Mouse (Mus musculus): ENCODE measurements around the gene Slc4a1. TPM values are rescaled to one million over a fixed set of nuclear protein-coding genes. Genes with fewer than 3 reads are reported as not detected.

Gene Slc4a1
- polyA plus RNA-seq, 1 experiment from 2014 or later, result 6.9 TPM

DNA sequence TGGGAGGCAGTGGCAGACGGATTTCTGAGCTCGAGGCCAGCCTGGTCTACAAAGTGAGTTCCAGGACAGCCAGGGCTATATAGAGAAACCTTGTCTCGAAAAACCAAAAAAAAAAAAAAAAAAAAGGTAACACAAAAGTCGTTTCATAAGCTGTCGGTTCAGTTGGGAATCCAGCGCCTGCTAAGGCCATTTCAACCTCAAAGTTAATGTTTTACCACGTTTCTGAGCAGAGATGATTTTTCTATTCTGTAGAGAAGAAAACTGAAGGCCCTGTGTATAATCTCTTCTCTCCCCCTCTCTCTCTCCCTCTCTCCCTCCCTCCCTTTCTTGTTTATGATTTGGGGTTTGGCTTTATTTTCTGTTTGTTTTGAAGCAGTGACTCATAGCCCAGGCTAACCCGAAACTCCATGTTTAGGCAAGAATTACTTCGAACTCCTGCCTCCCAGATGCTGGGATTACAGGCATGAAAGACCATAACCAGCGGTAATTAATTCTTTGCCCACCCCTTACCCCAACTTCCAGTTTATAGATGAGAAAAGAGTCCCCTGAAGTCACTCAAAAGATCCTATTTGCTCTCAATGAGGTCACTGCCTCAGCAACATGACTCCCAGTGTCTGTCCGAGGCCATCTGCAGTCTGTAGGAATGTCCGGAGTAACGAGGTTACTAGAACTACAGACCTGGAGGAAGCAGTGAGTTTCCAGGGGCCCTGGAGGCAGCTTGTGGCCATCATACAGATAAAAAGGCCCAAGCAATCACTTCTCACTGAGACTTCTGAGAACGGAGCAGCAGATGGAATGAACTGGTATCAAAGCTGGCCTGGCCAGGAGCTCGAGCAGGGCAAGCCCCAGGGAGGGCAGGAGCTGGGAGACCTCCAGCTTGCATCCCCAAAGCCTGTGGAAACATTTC lies 43.1 kb upstream of the Slc4a1 start:
- H3K36me3 ChIP-seq (ENCODE audit: insufficient read depth), result peaks cover 7% of the 10 kb centered on the region
- no peaks in the 10 kb centered on the region for H3K27me3 ChIP-seq (ENCODE audit: insufficient read depth, low read length)
- H3K4me2 ChIP-seq, result peak overlapping the region; percentile 96
- H3K4me3 ChIP-seq (ENCODE audit: low read depth, low read length), result peak overlapping the region; percentile 80
- peak overlapping the region; percentile 71 for H3K27ac ChIP-seq (ENCODE audit: low read depth)
- peaks cover 7% of the 10 kb centered on the region; the same call in 1 of the 2 replicates for H3K4me1 ChIP-seq (ENCODE audit: insufficient read depth)
- 28% methylated on average over 15 of the region's 15 CpGs for WGBS
- H3K9ac ChIP-seq, result peak overlapping the region; percentile 38
- H3K9me3 ChIP-seq (ENCODE audit: low read depth, low read length), result no peaks in the 10 kb centered on the region
- DNase-seq, result no peak
- no peak for TF ChIP-seq CTCF (IDR thresholded peaks at IDR 0.05; ENCODE audit: low read depth)
- no peak for ATAC-seq (ENCODE audit: insufficient read depth)

DNA sequence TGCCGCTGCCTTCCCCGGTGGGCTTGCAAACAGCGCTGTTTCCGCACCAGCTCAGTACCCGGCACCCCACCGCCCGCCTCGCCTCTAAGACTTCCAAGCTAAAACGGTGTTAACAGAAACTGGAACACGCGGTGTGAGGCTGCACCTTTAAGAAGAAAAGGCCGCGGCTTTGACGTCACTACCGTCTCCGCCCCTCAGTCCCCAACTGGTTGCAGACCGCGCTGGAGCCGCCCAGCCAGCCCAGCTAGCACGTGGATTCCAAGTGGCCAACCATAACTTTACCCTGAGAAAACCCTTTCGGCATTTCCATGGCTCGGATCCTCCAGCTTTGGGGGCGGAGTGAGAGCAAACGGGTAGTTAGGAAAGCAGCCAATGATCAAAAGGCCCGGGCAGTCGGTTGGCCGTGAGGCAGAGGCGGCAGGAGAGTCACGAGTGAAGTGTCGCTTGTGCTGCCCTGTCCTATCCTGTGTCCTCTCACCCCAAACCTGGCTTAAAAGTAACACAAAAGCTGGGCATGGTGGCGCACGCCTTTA lies 42.4 kb upstream of the Slc4a1 start:
- TF ChIP-seq CTCF (IDR thresholded peaks at IDR 0.05; ENCODE audit: low read depth), result no peak
- DNase-seq, result peak; percentile 100
- peak; percentile 91 for ATAC-seq (ENCODE audit: insufficient read depth)
- under 1% methylated on average over 32 of the region's 32 CpGs for WGBS
- peaks cover 15% of the 10 kb centered on the region for H3K36me3 ChIP-seq (ENCODE audit: insufficient read depth)
- H3K27ac ChIP-seq (ENCODE audit: low read depth), result peak overlapping the region; percentile 95
- no peaks in the 10 kb centered on the region for H3K27me3 ChIP-seq (ENCODE audit: insufficient read depth, low read length)
- peaks cover 7% of the 10 kb centered on the region; the same call in 1 of the 2 replicates for H3K4me1 ChIP-seq (ENCODE audit: insufficient read depth)
- H3K4me3 ChIP-seq (ENCODE audit: low read depth, low read length), result peak overlapping the region; percentile 80
- H3K9me3 ChIP-seq (ENCODE audit: low read depth, low read length), result no peaks in the 10 kb centered on the region
- H3K4me2 ChIP-seq, result peak overlapping the region; percentile 96
- H3K9ac ChIP-seq, result peak overlapping the region; percentile 85

DNA sequence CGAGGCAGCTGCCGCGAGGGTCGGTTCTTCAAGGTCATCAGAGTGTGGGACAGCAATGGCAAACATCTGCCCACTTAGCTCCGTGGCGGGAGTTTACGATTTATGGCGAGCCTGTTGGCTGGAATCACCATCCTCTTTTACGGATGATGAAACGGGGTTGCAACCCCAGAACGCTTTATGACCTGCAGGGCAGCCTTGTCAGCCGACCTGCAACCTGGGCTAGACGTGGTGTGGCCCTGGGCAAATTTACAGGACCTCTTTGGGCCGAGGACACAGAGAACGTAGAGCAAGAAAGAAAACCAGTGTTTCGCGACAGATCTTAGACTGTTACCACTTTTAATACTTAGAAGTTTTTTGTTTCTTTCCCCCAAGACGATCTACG lies 41.8 kb upstream of the Slc4a1 start, which contains the start of gene Slc25a39:
Gene Slc25a39 (minus strand): TSS at position 113 of the 382 bp plus-strand sequence.
- H3K4me3 ChIP-seq (ENCODE audit: low read depth, low read length), result peak within 1 kb of the TSS; percentile 80
- H3K36me3 ChIP-seq (ENCODE audit: insufficient read depth), result peaks cover 21% of the 10 kb centered on the region
- TF ChIP-seq CTCF (IDR thresholded peaks at IDR 0.05; ENCODE audit: low read depth), result no peak
- peak within 1 kb of the TSS; percentile 85 for H3K9ac ChIP-seq
- H3K9me3 ChIP-seq (ENCODE audit: low read depth, low read length), result no peaks in the 10 kb centered on the region
- no peak for ATAC-seq (ENCODE audit: insufficient read depth)
- H3K4me1 ChIP-seq (ENCODE audit: insufficient read depth), result peaks cover 7% of the 10 kb centered on the region; the same call in 1 of the 2 replicates
- peak within 1 kb of the TSS; percentile 96 for H3K4me2 ChIP-seq
- no peaks in the 10 kb centered on the region for H3K27me3 ChIP-seq (ENCODE audit: insufficient read depth, low read length)
- under 1% methylated on average over 19 of the region's 19 CpGs for WGBS
- H3K27ac ChIP-seq (ENCODE audit: low read depth), result peak within 1 kb of the TSS; percentile 95
- DNase-seq, result no peak

DNA sequence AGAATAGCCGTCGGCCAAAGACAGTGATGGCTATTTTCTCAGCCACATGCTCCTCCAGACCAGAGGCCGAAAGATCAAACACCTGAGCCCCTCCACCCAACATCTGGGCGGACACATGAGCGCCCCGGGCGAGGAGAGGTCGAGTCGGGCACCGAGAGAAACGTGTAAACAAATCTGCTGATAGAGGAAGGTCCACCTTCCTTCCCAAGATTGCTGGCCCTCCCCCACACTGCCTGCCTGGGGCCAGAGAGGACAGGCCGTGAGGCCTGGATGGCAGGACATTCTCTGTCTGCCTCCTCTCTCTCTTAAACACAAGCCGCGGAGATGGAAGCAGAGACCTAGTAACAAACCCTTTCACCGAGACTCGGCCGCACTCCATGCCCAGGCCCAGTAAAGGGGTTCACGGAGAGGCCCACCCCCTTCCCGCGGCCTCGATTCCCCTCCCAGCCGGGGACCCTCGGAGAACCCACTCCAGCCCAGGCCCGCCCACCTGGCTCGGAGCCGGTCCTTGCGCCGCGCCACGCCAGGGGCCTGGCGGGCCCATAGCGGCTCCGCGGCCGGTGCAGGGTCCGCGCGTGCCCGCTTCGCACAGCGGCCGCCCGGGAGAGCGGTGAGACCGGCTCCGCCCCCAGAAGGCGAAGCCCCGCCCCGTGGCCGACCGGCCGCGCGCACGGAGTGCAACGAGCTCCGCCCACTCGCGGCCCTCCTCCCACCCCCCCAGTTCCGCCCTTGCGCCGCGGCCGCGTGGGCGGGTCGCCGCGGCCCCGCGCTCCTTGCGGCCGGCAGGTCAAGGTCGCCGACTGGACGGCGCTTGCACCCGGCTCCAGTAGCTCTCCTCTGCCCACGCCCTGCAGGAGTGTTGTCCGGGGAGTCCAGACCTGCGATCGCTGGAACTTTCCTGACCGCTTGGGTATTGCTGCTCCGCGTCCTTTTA lies 41.2 kb upstream of the Slc4a1 start:
- Histone ChIP-seq H3K9ac (peak overlapping the region; percentile 85), H3K4me1 (ENCODE audit: insufficient read depth) (peaks cover 7% of the 10 kb centered on the region; the same call in 1 of the 2 replicates), H3K4me3 (ENCODE audit: low read depth, low read length) (peak overlapping the region; percentile 80), H3K27ac (ENCODE audit: low read depth) (peak overlapping the region; percentile 95), H3K27me3 (ENCODE audit: insufficient read depth, low read length) (no peaks in the 10 kb centered on the region), H3K9me3 (ENCODE audit: low read depth, low read length) (no peaks in the 10 kb centered on the region), H3K4me2 (peak overlapping the region; percentile 96), H3K36me3 (ENCODE audit: insufficient read depth) (peaks cover 27% of the 10 kb centered on the region)
- under 1% methylated on average over 83 of the region's 85 CpGs for WGBS
- no peak for TF ChIP-seq CTCF (IDR thresholded peaks at IDR 0.05; ENCODE audit: low read depth)
- peak; percentile 68 for ATAC-seq (ENCODE audit: insufficient read depth)
- peak; percentile 97 for DNase-seq

DNA sequence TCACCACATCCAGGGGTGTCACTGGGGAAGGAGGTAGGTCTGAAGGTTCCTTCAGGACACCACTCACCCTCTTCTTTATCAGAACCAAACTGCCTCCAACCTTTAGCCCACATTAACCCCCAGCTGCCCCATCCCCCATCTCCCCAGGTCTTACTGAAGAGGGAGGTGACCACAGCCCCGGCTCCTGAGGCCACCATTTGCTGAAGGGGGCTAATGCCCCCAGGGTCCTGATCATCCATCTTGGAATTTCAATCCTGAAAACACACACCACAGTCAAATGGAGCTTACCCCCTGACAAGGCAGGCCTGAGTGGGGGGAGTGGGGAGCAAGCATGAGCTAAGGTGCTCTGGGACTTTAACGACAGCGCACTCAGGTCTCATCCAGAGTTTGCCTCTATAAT lies 40.4 kb upstream of the Slc4a1 start:
- no peak for DNase-seq
- H3K36me3 ChIP-seq (ENCODE audit: insufficient read depth), result peaks cover 29% of the 10 kb centered on the region
- ATAC-seq (ENCODE audit: insufficient read depth), result no peak
- H3K27ac ChIP-seq (ENCODE audit: low read depth), result peak overlapping the region; percentile 95; the same call in 1 of the 2 replicates
- no peak for TF ChIP-seq CTCF (IDR thresholded peaks at IDR 0.05; ENCODE audit: low read depth)
- 6% methylated on average over 3 of the region's 3 CpGs for WGBS
- peaks cover 7% of the 10 kb centered on the region; the same call in 1 of the 2 replicates for H3K4me1 ChIP-seq (ENCODE audit: insufficient read depth)
- peak overlapping the region; percentile 85 for H3K9ac ChIP-seq
- H3K9me3 ChIP-seq (ENCODE audit: low read depth, low read length), result no peaks in the 10 kb centered on the region
- 0 out of 2 replicates have a peak, but pooled peaks cover 5% of the 10 kb centered on the region for H3K27me3 ChIP-seq (ENCODE audit: insufficient read depth, low read length)
- peak overlapping the region; percentile 96 for H3K4me2 ChIP-seq
- peak overlapping the region; percentile 80 for H3K4me3 ChIP-seq (ENCODE audit: low read depth, low read length)

DNA sequence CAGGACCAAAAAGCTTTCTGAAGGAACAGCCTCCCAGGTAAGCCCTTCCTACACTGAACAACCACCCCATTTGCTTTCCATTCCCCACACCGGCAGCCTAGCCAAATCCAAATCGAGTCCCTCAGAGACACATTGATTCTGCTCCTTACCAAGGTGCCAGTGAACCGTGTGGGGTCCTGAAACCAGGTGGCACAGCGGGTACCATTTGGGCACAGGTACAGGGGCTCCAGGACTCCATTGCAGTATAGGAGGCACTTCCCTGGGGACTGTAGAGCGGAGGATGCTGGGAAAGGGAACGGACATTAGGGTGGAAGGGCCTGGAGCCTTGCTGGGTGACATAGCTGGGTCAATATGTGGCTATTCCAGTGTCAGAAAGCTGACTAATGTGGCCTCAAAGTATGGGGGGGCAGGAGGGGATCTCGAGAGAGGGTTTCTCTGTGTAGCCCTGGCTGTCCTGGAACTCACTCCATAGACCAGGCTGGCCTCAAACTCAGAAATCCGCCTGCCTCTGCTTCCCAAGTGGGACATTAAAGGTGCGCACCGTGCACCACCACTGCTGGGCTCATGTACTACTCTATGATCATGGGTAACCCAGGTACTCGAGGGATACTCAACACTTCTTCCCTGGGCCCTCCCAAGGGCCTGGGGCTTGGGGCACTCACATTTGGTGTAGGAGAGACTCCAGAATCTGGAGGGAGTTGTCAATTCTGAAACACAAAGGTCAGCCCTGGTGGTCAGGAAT lies 39.7 kb upstream of the Slc4a1 start:
- no peak for DNase-seq
- WGBS, result 81% methylated on average over 11 of the region's 11 CpGs
- H3K27me3 ChIP-seq (ENCODE audit: insufficient read depth, low read length), result peaks cover 11% of the 10 kb centered on the region; the same call in 1 of the 2 replicates
- H3K9me3 ChIP-seq (ENCODE audit: low read depth, low read length), result no peaks in the 10 kb centered on the region
- ATAC-seq (ENCODE audit: insufficient read depth), result no peak
- peak overlapping the region; percentile 85 for H3K9ac ChIP-seq
- peaks cover 7% of the 10 kb centered on the region; the same call in 1 of the 2 replicates for H3K4me1 ChIP-seq (ENCODE audit: insufficient read depth)
- peak overlapping the region; percentile 96 for H3K4me2 ChIP-seq
- H3K36me3 ChIP-seq (ENCODE audit: insufficient read depth), result peaks cover 29% of the 10 kb centered on the region
- 0 out of 2 replicates have a peak overlapping the region, but pooled peaks have one; percentile 95 for H3K27ac ChIP-seq (ENCODE audit: low read depth)
- TF ChIP-seq CTCF (IDR thresholded peaks at IDR 0.05; ENCODE audit: low read depth), result no peak
- H3K4me3 ChIP-seq (ENCODE audit: low read depth, low read length), result peak overlapping the region; percentile 80

Measured in lung, embryonic 14.5 days (tissue).